Mouse (Mus musculus): ENCODE results near the gene Slit3.

GRCm38 (mm10) chr11:35305111-35305510 lies 184.1 kb downstream of the Slit3 start:
- TF ChIP-seq JUND (conservative IDR thresholded peaks at IDR 0.05; ENCODE audit: low read depth, low read length) (no peak), SIN3A (IDR thresholded peaks at IDR 0.05; ENCODE audit: low read length) (no peak), MAX (IDR thresholded peaks at IDR 0.05; ENCODE audit: low read length) (no peak), POLR2A (IDR thresholded peaks at IDR 0.05; ENCODE audit: low read depth, low read length) (no peak), UBTF (IDR thresholded peaks at IDR 0.05; ENCODE audit: low read depth, low read length) (no peak), POLR2AphosphoS2 (IDR thresholded peaks at IDR 0.05; ENCODE audit: low read depth, low read length) (no peak), NELFE (IDR thresholded peaks at IDR 0.05; ENCODE audit: low read depth, low read length) (no peak), JUN (IDR thresholded peaks at IDR 0.05; ENCODE audit: insufficient read depth, low read depth, low read length) (no peak), USF1 (IDR thresholded peaks at IDR 0.05; ENCODE audit: low read depth, low read length) (no peak), USF2 (conservative IDR thresholded peaks at IDR 0.05; ENCODE audit: low read depth, low read length) (no peak), EP300 (IDR thresholded peaks at IDR 0.05; ENCODE audit: low read length) (no peak), BHLHE40 (IDR thresholded peaks at IDR 0.05; ENCODE audit: low read depth, low read length) (no peak)
